11 mouse cellular contexts compared by ENCODE assay signal in genomic region chr14:86731300-86731699, GRCm38 (mm10).
"Had no signal": no experiment of that assay in that cellular context is flagged by ENCODE, and none has a peak within 500 bp of the region (broad histone marks: within the 10 kb centered on the region; RNA-seq: fewer than 3 reads in every experiment).

No protein-coding gene starts in this region.

- H3K4me1 ChIP-seq: kidney, embryonic 15.5 days; limb, embryonic 13.5 days had no signal

- H3K9me3 ChIP-seq: kidney, embryonic 15.5 days; limb, embryonic 13.5 days; neural tube, embryonic 13.5 days had no signal

- H3K9ac ChIP-seq: kidney, embryonic 15.5 days; limb, embryonic 13.5 days; liver, embryonic 14.5 days; neural tube, embryonic 13.5 days had no signal

- H3K4me3 ChIP-seq: kidney, embryonic 15.5 days; limb, embryonic 13.5 days; neural tube, embryonic 13.5 days had no signal

- DNase-seq: left cerebral cortex, postnatal 4 days; lung, adult 18-20 months; right cerebral cortex, adult 18-20 months; right cerebral cortex, postnatal 25 days; thymus, adult 18-20 months; thymus, postnatal 14 days had no signal

- H3K4me2 ChIP-seq: kidney, embryonic 15.5 days; limb, embryonic 13.5 days; neural tube, embryonic 13.5 days had no signal

- H3K36me3 ChIP-seq: kidney, embryonic 15.5 days; limb, embryonic 13.5 days; neural tube, embryonic 13.5 days had no signal

- H3K27ac ChIP-seq: kidney, embryonic 15.5 days; limb, embryonic 13.5 days; liver, embryonic 14.5 days; neural tube, embryonic 13.5 days; stomach, postnatal 0 days had no signal

- H3K27me3 ChIP-seq: kidney, embryonic 15.5 days; limb, embryonic 13.5 days; neural tube, embryonic 13.5 days had no signal
